Mouse (Mus musculus): ENCODE data around the gene Stambpl1.

DNA sequence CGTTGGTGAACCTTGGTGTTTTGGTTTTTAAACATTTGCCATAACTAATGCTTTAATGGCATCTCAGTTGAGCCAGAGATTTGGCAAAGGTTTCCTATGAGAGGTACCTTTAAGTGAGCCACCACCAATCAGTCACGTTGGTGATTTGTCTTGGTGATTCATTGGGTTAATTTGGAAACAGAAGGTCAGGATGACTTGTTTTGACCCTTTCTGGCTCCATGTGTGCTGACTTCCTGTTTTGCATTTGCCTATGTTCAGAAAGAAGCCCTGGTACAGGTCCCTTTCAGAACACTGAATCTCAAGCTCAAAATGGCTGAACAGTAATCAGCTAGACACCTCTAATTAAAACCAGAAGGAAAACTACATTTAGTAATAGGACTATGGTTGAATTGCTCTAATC, 7.5 kb downstream of the Stambpl1 start:
- no peak for TF ChIP-seq CTCF (IDR thresholded peaks at IDR 0.05; ENCODE audit: low read depth, low read length)
- TF ChIP-seq EP300 (IDR thresholded peaks at IDR 0.05; ENCODE audit: insufficient read depth, low read depth, low read length) = no peak
